Mouse (Mus musculus) forebrain, embryonic 16.5 days (tissue): ENCODE results near the gene Cel. TPM values are rescaled to one million over a fixed set of nuclear protein-coding genes. Genes with fewer than 3 reads are reported as not detected.

Experiments used
- ATAC-seq: fragments of 200-750 bp; cut with Nextera tagmentation; 2 replicates; pipeline ENCODE4 v1.8.0; 2017; ENCODE audit warnings: mild to moderate bottlenecking, moderate library complexity
- H3K27ac ChIP-seq: fragments of 300-500 bp; sonication (generic); 2 replicates; pipeline ENCODE4 v1.5.1; 2014; ENCODE audit warnings: low read length, control low read depth
- H3K27me3 ChIP-seq: fragments of 300-500 bp; sonication (generic); replicated peaks from 2 replicates; pipeline ENCODE4 v1.6.1; 2014; ENCODE audit warnings: low read length; ENCODE audit not compliant: control insufficient read depth, insufficient read depth
- H3K36me3 ChIP-seq: fragments of 300-500 bp; sonication (generic); 2 replicates; pipeline ENCODE4 v1.6.1; 2014; ENCODE audit not compliant: control insufficient read depth, insufficient read depth
- H3K4me1 ChIP-seq: fragments of 300-500 bp; sonication (generic); replicated peaks from 2 replicates; pipeline ENCODE4 v1.6.1; 2014; ENCODE audit warnings: low read length; ENCODE audit not compliant: control insufficient read depth, insufficient read depth
- H3K4me2 ChIP-seq: fragments of 300-500 bp; sonication (generic); 2 replicates; pipeline ENCODE4 v1.6.1; 2014; ENCODE audit warnings: mild to moderate bottlenecking, low read length, control low read depth
- H3K4me3 ChIP-seq: fragments of 300-500 bp; sonication (generic); replicated peaks from 2 replicates; pipeline ENCODE4 v1.5.1; 2014; ENCODE audit warnings: mild to moderate bottlenecking, low read length, control low read depth
- H3K9ac ChIP-seq: fragments of 300-500 bp; sonication (generic); replicated peaks from 2 replicates; pipeline ENCODE4 v1.6.1; 2014; ENCODE audit warnings: low read depth, low read length, control low read depth
- H3K9me3 ChIP-seq: fragments of 300-500 bp; sonication (generic); 2 replicates; pipeline ENCODE4 v1.6.1; 2016; ENCODE audit warnings: low read length; ENCODE audit not compliant: control insufficient read depth
- WGBS: fragments of 180-500 bp; shearing (Covaris S2); extraction: QIAGEN DNeasy Blood & Tissue Kit; methylation state at CpG from one replicate; pipeline ENCODE4 v1.1.7; 2014; 5-methylcytosine and 5-hydroxymethylcytosine counted together
- polyA plus RNA-seq: library from polyadenylated mRNA; unstranded; fragments of >200 nt; fragmentation: Nextera tagmentation; extraction: Ambion mirVana; gene quantifications from 2 replicates; pipeline ENCODE4 v1.2.1, GENCODE M21; 2015

The Cel gene
- polyA plus RNA-seq, 1 experiment from 2014 or later, result not detected

GRCm38 (mm10) chr2:28603542-28603941 is 40.3 kb upstream of the Cel start:
- 87% methylated on average over 5 of the region's 5 CpGs for WGBS
- Histone ChIP-seq H3K9ac (no peak overlapping the region), H3K27ac (no peak overlapping the region), H3K4me2 (no peak overlapping the region), H3K36me3 (no peaks in the 10 kb centered on the region), H3K9me3 (no peaks in the 10 kb centered on the region), H3K4me3 (no peak overlapping the region), H3K4me1 (no peaks in the 10 kb centered on the region), H3K27me3 (no peaks in the 10 kb centered on the region)
- ATAC-seq, result no peak

GRCm38 (mm10) chr2:28601720-28602590 is 38.8 kb upstream of the Cel start:
- Histone ChIP-seq H3K36me3 (no peaks in the 10 kb centered on the region), H3K4me3 (no peak overlapping the region), H3K9ac (no peak overlapping the region), H3K9me3 (no peaks in the 10 kb centered on the region), H3K4me1 (no peaks in the 10 kb centered on the region), H3K27me3 (no peaks in the 10 kb centered on the region), H3K27ac (no peak overlapping the region), H3K4me2 (no peak overlapping the region)
- WGBS, result 64% methylated on average over 12 of the region's 12 CpGs
- ATAC-seq, result no peak

- no peaks in the 10 kb centered on the region for H3K36me3 ChIP-seq
- WGBS, result 77% methylated on average over 6 of the region's 6 CpGs
- no peak overlapping the region for H3K9ac ChIP-seq
- no peak overlapping the region for H3K27ac ChIP-seq
- 0 out of 2 replicates have a peak, but pooled peaks cover under 1% of the 10 kb centered on the region for H3K9me3 ChIP-seq
- H3K4me2 ChIP-seq, result no peak overlapping the region
- no peak for ATAC-seq
- H3K4me3 ChIP-seq, result no peak overlapping the region
- H3K4me1 ChIP-seq, result no peaks in the 10 kb centered on the region
- no peaks in the 10 kb centered on the region for H3K27me3 ChIP-seq
These were observed 36.3 kb upstream of the Cel start for GRCm38 (mm10) chr2:28599569-28599900.

DNA sequence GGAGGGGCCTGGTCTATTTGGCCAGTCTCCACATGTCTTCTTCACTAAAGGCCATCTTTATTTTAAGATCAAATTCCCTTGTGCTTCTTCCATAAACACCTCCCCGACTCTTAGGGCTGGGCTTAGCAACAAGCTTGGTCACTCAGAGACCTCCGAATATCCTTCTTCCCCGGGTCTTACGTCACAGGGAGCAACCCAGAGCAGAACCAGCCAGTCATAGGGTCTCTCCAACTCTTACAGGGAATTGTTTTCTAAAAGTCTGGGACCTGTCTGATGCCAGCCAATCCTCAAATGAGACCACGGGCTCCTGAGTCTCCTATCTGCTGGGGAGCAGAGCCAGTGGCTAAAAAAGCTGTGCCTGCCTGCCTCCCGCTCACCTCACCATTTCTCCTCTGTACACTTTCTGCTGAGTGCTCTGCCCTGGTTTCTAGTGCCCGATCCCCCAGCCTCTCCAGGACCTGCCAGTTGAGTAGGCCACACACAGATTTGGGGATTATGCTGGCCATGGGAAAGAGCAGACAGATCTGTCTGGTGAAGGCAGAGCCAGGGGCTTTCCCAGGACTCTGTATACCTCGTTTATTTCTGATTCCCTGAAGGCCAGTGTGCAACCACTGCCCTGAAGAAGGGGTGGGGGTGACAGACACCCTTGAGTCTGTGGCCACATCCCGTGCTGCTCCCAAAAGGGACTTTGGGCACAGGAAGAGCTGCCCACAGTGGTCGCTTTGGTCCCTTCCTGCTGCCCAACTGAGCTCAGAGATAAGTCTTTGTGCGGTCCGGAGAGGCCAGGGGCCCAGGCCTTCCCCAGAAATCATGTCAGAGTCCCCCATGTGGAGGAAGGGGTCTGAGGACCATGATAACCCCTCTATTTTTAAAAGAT is 35.7 kb upstream of the Cel start:
- no peaks in the 10 kb centered on the region for H3K27me3 ChIP-seq
- no peak overlapping the region for H3K4me3 ChIP-seq
- 74% methylated on average over 12 of the region's 12 CpGs for WGBS
- H3K9ac ChIP-seq, result no peak overlapping the region
- H3K36me3 ChIP-seq, result no peaks in the 10 kb centered on the region
- H3K4me2 ChIP-seq, result no peak overlapping the region
- ATAC-seq, result no peak
- H3K4me1 ChIP-seq, result no peaks in the 10 kb centered on the region
- H3K27ac ChIP-seq, result no peak overlapping the region
- H3K9me3 ChIP-seq, result 0 out of 2 replicates have a peak, but pooled peaks cover 3% of the 10 kb centered on the region

GRCm38 (mm10) chr2:28597733-28598547 is 34.7 kb upstream of the Cel start:
- Histone ChIP-seq H3K4me1 (no peaks in the 10 kb centered on the region), H3K27me3 (no peaks in the 10 kb centered on the region), H3K9me3 (0 out of 2 replicates have a peak, but pooled peaks cover 3% of the 10 kb centered on the region), H3K36me3 (no peaks in the 10 kb centered on the region), H3K27ac (no peak overlapping the region), H3K9ac (no peak overlapping the region), H3K4me2 (no peak overlapping the region), H3K4me3 (no peak overlapping the region)
- no peak for ATAC-seq
- 81% methylated on average over 7 of the region's 7 CpGs for WGBS

- Histone ChIP-seq H3K27me3 (no peaks in the 10 kb centered on the region), H3K27ac (no peak overlapping the region), H3K36me3 (no peaks in the 10 kb centered on the region), H3K4me3 (no peak overlapping the region), H3K4me1 (no peaks in the 10 kb centered on the region), H3K4me2 (no peak overlapping the region), H3K9me3 (0 out of 2 replicates have a peak, but pooled peaks cover 3% of the 10 kb centered on the region), H3K9ac (no peak overlapping the region)
- WGBS, result 92% methylated on average over 7 of the region's 7 CpGs
- no peak for ATAC-seq
These were observed 33.8 kb upstream of the Cel start for GRCm38 (mm10) chr2:28596998-28597397.

GRCm38 (mm10) chr2:28596021-28596420 is 32.8 kb upstream of the Cel start:
- no peaks in the 10 kb centered on the region for H3K27me3 ChIP-seq
- WGBS, result 81% methylated on average over 7 of the region's 7 CpGs
- no peak overlapping the region for H3K4me3 ChIP-seq
- ATAC-seq, result no peak
- H3K9me3 ChIP-seq, result 0 out of 2 replicates have a peak, but pooled peaks cover 3% of the 10 kb centered on the region
- H3K9ac ChIP-seq, result no peak overlapping the region
- H3K4me1 ChIP-seq, result no peaks in the 10 kb centered on the region
- no peak overlapping the region for H3K4me2 ChIP-seq
- H3K36me3 ChIP-seq, result no peaks in the 10 kb centered on the region
- no peak overlapping the region for H3K27ac ChIP-seq

DNA sequence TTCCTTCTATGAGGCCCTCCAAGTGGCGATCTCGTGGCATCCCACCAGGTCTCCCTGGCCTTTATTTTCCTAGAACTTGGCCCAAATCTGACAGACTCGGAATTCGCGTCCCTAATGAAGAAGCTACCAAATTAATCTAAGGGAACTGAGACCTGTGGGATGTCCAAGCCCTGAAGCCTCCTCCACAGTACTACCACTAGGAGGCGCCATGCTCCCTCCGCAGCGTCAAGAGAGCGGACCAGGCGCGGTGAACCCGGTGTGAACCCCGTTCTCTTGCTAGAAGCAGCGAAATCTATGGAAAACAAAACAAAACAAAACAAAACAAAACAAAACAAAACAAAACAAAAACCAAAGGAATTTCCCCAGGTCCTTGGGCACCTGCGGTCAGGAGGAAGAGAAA is 29.6 kb upstream of the Cel start:
- Histone ChIP-seq H3K4me1 (no peaks in the 10 kb centered on the region), H3K27me3 (no peaks in the 10 kb centered on the region), H3K27ac (no peak overlapping the region), H3K4me3 (no peak overlapping the region), H3K36me3 (no peaks in the 10 kb centered on the region), H3K4me2 (no peak overlapping the region), H3K9me3 (0 out of 2 replicates have a peak, but pooled peaks cover 3% of the 10 kb centered on the region), H3K9ac (no peak overlapping the region)
- 10% methylated on average over 15 of the region's 15 CpGs for WGBS
- no peak for ATAC-seq
